Mouse (Mus musculus): ENCODE measurements around the gene Ropn1. TPM values are rescaled to one million over a fixed set of nuclear protein-coding genes. Genes with fewer than 3 reads are reported as not detected.

Gene Ropn1
- polyA plus RNA-seq (2015; fragmentation: Nextera tagmentation; extraction: Ambion mirVana): not detected in 2 replicates

GRCm38 (mm10) chr16:34649621-34650020 is at the start of gene Ropn1:
Gene Ropn1, plus strand, starts transcription at chr16:34649921.

GRCm38 (mm10) chr16:34690334-34691144 is 40.8 kb downstream of the Ropn1 start, which contains the start of gene Ccdc14:
Gene Ccdc14, plus strand, starts transcription at chr16:34690616.

Other genes starting within 250 kb of the Ropn1 start
- gene Kalrn, start 76.4 kb upstream of the Ropn1 start, polyA plus RNA-seq (2015; fragmentation: Nextera tagmentation; extraction: Ambion mirVana): 4.3 and 5.0 TPM in 2 replicates
- gene Ccdc14, start 40.7 kb downstream of the Ropn1 start, polyA plus RNA-seq (2015; fragmentation: Nextera tagmentation; extraction: Ambion mirVana): 2.0 and 2.8 TPM in 2 replicates
- gene Mylk, start 95.3 kb downstream of the Ropn1 start, polyA plus RNA-seq (2015; fragmentation: Nextera tagmentation; extraction: Ambion mirVana): 25.7 and 29.2 TPM in 2 replicates